Mouse (Mus musculus) neural tube, embryonic 11.5 days (tissue): ENCODE results near the gene D16Ertd472e. TPM values are rescaled to one million over a fixed set of nuclear protein-coding genes. Genes with fewer than 3 reads are reported as not detected.
"Not testable (repeated sequence)": the region's sequence is repeated elsewhere in the genome, so short reads cannot be mapped to it uniquely, and the experiment has no call there.

Experiments used
- ATAC-seq: fragments of 200-750 bp; cut with Nextera tagmentation; 2 replicates; pipeline ENCODE4 v1.8.0; 2017; ENCODE audit warnings: moderate number of reproducible peaks, mild to moderate bottlenecking, moderate TSS enrichment, moderate library complexity; ENCODE audit not compliant: insufficient read depth, low FRiP score, low TSS enrichment
- DNase-seq: peaks from one replicate; pipeline ENCODE4 v3.0.0-alpha.2; 2015; ENCODE audit warnings: low spot score
- H3K27ac ChIP-seq: fragments of 300-500 bp; sonication (generic); 2 replicates; pipeline ENCODE4 v1.5.1; 2014; ENCODE audit warnings: low read depth, mild to moderate bottlenecking, low read length
- H3K27me3 ChIP-seq: fragments of 300-500 bp; sonication (generic); 2 replicates; pipeline ENCODE4 v1.6.1; 2014; ENCODE audit warnings: mild to moderate bottlenecking, low read length, mixed read lengths; ENCODE audit not compliant: control insufficient read depth, insufficient read depth
- H3K36me3 ChIP-seq: fragments of 300-500 bp; sonication (generic); 2 replicates; pipeline ENCODE4 v1.6.1; 2014; ENCODE audit warnings: mild to moderate bottlenecking, low read length, moderate library complexity, mixed read lengths; ENCODE audit not compliant: control insufficient read depth, insufficient read depth
- H3K4me1 ChIP-seq: fragments of 300-500 bp; sonication (generic); 2 replicates; pipeline ENCODE4 v1.6.1; 2014; ENCODE audit warnings: low read length, mixed read lengths; ENCODE audit not compliant: control insufficient read depth, insufficient read depth
- H3K4me2 ChIP-seq: fragments of 300-500 bp; sonication (generic); 2 replicates; pipeline ENCODE4 v1.6.1; 2014; ENCODE audit warnings: low read depth, mild to moderate bottlenecking, moderate library complexity
- H3K4me3 ChIP-seq: fragments of 300-500 bp; sonication (generic); 2 replicates; pipeline ENCODE4 v1.5.1; 2014; ENCODE audit warnings: low read depth, low read length
- H3K9ac ChIP-seq: fragments of 300-500 bp; sonication (generic); 2 replicates; pipeline ENCODE4 v1.6.1; 2014; ENCODE audit warnings: mild to moderate bottlenecking, low read length
- H3K9me3 ChIP-seq: fragments of 300-500 bp; sonication (generic); 2 replicates; pipeline ENCODE4 v1.6.1; 2016; ENCODE audit warnings: low read length; ENCODE audit not compliant: control insufficient read depth
- WGBS: fragments of 180-500 bp; shearing (Covaris S2); extraction: QIAGEN DNeasy Blood & Tissue Kit; methylation state at CpG from one replicate; pipeline ENCODE4 v1.1.7; 2014; 5-methylcytosine and 5-hydroxymethylcytosine counted together
- polyA plus RNA-seq: library from polyadenylated mRNA; unstranded; fragments of >200 nt; fragmentation: Nextera tagmentation; extraction: Ambion mirVana; gene quantifications from 2 replicates; pipeline ENCODE4 v1.2.1, GENCODE M21; 2014

The D16Ertd472e gene
- polyA plus RNA-seq, 1 experiment from 2014 or later: 17.3 TPM

- WGBS: 61% methylated on average over 6 of the region's 6 CpGs
- Histone ChIP-seq H3K4me1 (no peaks in the 10 kb centered on the region), H3K9me3 (no peaks in the 10 kb centered on the region), H3K36me3 (no peaks in the 10 kb centered on the region), H3K27ac (no peak overlapping the region), H3K4me2 (no peak overlapping the region), H3K27me3 (no peaks in the 10 kb centered on the region), H3K9ac (no peak overlapping the region), H3K4me3 (no peak overlapping the region)
- no peak for ATAC-seq
- no peak for DNase-seq
Observed at GRCm38 (mm10) chr16:78531957-78532605, 44.4 kb downstream of the D16Ertd472e start.

- Histone ChIP-seq H3K27me3 (no peaks in the 10 kb centered on the region), H3K27ac (no peak overlapping the region), H3K36me3 (no peaks in the 10 kb centered on the region), H3K4me2 (no peak overlapping the region), H3K9ac (no peak overlapping the region), H3K4me3 (no peak overlapping the region), H3K4me1 (no peaks in the 10 kb centered on the region), H3K9me3 (no peaks in the 10 kb centered on the region)
- ATAC-seq: no peak
- WGBS: 86% methylated on average over 4 of the region's 4 CpGs
- no peak for DNase-seq
Observed at GRCm38 (mm10) chr16:78522974-78523373, 53.5 kb downstream of the D16Ertd472e start.

GRCm38 (mm10) chr16:78518697-78519096 is 57.8 kb downstream of the D16Ertd472e start:
- H3K4me2 ChIP-seq: no peak overlapping the region
- no peak overlapping the region for H3K27ac ChIP-seq
- WGBS: 81% methylated on average over 7 of the region's 7 CpGs
- no peak for ATAC-seq
- no peak for DNase-seq
- no peak overlapping the region for H3K4me3 ChIP-seq
- no peaks in the 10 kb centered on the region for H3K36me3 ChIP-seq
- no peaks in the 10 kb centered on the region for H3K4me1 ChIP-seq
- H3K9me3 ChIP-seq: no peaks in the 10 kb centered on the region
- H3K27me3 ChIP-seq: no peaks in the 10 kb centered on the region
- H3K9ac ChIP-seq: no peak overlapping the region

DNA sequence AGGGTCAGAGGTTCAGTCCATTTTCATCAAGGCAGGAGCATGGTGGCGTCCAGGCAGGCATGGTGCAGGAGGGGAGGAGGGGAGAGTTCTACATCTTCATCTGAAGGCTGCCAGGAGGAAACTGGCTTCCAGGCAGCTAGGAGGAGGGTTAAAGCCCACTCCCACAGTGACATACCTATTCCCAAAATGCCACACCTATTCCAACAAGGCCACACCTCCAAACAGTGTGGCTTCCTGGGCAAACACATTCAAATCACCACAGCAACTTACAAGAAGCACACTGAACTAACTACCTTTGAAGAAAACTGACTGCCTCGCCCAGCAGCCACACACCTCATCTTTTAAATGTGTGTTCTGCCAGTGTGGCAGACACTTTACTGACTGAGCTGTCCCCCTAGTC is 59.3 kb downstream of the D16Ertd472e start:
- H3K4me2 ChIP-seq: no peak overlapping the region
- DNase-seq: no peak
- no peaks in the 10 kb centered on the region for H3K27me3 ChIP-seq
- no peaks in the 10 kb centered on the region for H3K4me1 ChIP-seq
- H3K27ac ChIP-seq: no peak overlapping the region
- H3K9me3 ChIP-seq: no peaks in the 10 kb centered on the region
- H3K36me3 ChIP-seq: no peaks in the 10 kb centered on the region
- WGBS: 76% methylated on average over 2 of the region's 2 CpGs
- no peak overlapping the region for H3K9ac ChIP-seq
- no peak overlapping the region for H3K4me3 ChIP-seq
- ATAC-seq: no peak

DNA sequence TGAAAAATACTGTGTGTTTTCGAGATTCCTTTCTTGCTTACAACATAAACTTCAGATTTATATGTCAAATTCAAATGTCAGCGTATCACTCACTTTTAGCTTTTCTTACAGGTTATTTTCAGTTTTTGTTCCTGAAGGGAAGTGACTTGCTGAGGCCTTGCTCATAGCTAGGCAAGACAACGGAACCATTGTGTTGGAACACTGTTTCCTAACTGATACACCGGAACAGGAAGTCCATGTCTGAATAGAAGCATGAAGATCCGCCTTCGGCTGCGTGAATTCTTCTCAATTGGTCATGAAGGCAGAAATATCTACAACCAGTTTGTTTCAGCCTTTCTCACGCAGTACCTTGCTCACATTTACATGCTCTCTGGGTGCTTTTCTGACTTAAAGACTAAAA is 65.0 kb downstream of the D16Ertd472e start:
- Histone ChIP-seq H3K27me3 (no peaks in the 10 kb centered on the region), H3K4me2 (no peak overlapping the region), H3K4me1 (no peaks in the 10 kb centered on the region), H3K27ac (no peak overlapping the region), H3K4me3 (no peak overlapping the region), H3K9ac (no peak overlapping the region), H3K36me3 (no peaks in the 10 kb centered on the region), H3K9me3 (no peaks in the 10 kb centered on the region)
- ATAC-seq (no peak), DNase-seq (no peak)
- 89% methylated on average over 8 of the region's 8 CpGs for WGBS

DNA sequence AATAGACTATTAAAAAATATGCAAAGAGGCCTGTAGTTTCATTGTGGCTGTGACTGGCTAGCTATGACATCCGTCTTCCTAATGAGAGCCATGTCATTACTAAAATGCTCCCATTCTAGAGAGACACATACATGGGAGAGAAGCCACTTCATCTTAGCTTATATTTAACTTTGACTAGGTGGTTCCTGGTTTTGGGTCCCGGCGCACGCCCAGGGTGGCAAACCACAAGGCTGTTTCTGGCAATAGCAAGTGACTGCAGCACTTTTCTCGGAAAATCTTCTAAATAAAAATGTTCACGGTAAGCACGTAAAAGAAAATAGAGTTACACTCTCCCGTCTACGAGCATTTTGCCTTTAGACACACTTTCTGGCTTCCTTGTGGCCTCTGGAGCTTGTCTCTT is 74.0 kb downstream of the D16Ertd472e start:
- DNase-seq (no peak), ATAC-seq (no peak)
- Histone ChIP-seq H3K27me3 (no peaks in the 10 kb centered on the region), H3K4me3 (no peak overlapping the region), H3K9ac (no peak overlapping the region), H3K36me3 (no peaks in the 10 kb centered on the region), H3K27ac (no peak overlapping the region), H3K4me1 (no peaks in the 10 kb centered on the region), H3K9me3 (no peaks in the 10 kb centered on the region), H3K4me2 (no peak overlapping the region)
- WGBS: 91% methylated on average over 9 of the region's 9 CpGs

- not testable (repeated sequence) for H3K9me3 ChIP-seq, H3K4me3 ChIP-seq, H3K27ac ChIP-seq, ATAC-seq, H3K9ac ChIP-seq, H3K36me3 ChIP-seq, DNase-seq, H3K4me2 ChIP-seq, H3K4me1 ChIP-seq, H3K27me3 ChIP-seq
- 98% methylated on average over 12 of the region's 12 CpGs for WGBS
Observed at GRCm38 (mm10) chr16:78492696-78493095, 83.8 kb downstream of the D16Ertd472e start.

GRCm38 (mm10) chr16:78490779-78491178 is 85.7 kb downstream of the D16Ertd472e start:
- H3K4me3 ChIP-seq: no peak overlapping the region
- H3K27ac ChIP-seq: no peak overlapping the region
- H3K9ac ChIP-seq: no peak overlapping the region
- no peak overlapping the region for H3K4me2 ChIP-seq
- no peaks in the 10 kb centered on the region for H3K27me3 ChIP-seq
- DNase-seq: no peak
- 63% methylated on average over 5 of the region's 5 CpGs for WGBS
- no peaks in the 10 kb centered on the region for H3K4me1 ChIP-seq
- no peaks in the 10 kb centered on the region for H3K36me3 ChIP-seq
- H3K9me3 ChIP-seq: no peaks in the 10 kb centered on the region
- no peak for ATAC-seq
